Mouse (Mus musculus) heart, postnatal 36 days (tissue): ENCODE measurements around the gene Myo3b. TPM values are rescaled to one million over a fixed set of nuclear protein-coding genes. Genes with fewer than 3 reads are reported as not detected.

Experiments used
- DNase-seq, 2 experiments: peaks; one replicate each; pipeline ENCODE4 v3.0.0; 2021 to 2022
- intact Hi-C: fragments of 180-260 bp; cut with DNase I; formaldehyde crosslinking; loops from one replicate; pipeline ENCODE4 v1.15.1; 2025
- total RNA-seq, 2 experiments: library from RNA; stranded (reverse); gene quantifications; 2 replicates each; pipeline ENCODE4 v1.2.3; 2021

The Myo3b gene
- total RNA-seq, 2 experiments from 2014 or later: 0.08 TPM; not detected in 1

GRCm38 (mm10) chr2:70260646-70261195 lies 221.8 kb downstream of the Myo3b start:
- no peak for DNase-seq
- intact Hi-C loops: no loop called here

DNA sequence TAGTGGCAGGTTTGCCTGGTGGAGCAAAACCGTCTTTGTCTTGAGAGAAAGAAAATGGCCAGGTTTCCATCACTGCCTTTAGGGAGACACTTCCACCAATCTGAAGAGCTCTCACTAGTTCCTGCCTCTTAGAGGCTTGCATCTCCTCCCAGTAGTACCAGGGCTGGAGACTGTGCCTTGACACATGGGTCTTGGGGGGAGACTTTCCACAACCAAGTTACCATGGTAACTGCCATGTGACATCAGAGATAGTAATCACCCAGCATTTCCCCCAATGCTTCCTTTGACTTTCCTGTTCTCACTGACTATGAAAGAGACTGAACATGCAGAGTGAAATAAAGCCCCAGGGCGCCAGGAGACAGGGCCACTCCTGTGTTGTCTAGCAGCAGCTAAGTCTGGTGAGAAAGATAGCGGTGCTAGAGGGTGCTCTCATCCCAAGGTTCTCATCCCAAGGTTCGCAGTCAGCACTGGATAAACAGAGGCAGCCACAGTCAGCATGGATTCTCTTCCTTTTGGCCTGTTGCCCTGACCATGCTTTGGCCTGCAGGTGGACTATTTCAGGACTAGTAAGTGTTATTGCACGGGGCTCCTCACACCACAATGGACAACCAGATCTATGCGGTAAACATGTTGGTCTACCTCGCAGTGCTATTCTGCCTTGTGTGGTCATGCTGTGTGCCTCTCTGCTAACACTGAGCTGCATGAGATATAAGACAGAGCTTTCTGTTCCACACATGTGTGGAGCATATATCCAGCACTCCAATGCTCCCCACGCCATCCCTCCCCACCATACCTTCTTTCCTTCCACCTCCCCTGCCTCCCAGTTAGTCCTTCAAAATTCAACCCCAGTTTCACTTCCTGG lies 223.0 kb downstream of the Myo3b start:
- DNase-seq: no peak
- intact Hi-C loops: loop anchor here (1.0 kb wide), 1 partner anchor 9 kb away; no protein-coding TSS in a partner anchor

- no peak for DNase-seq
- intact Hi-C loops: loop anchor here (1.0 kb wide), 1 partner anchor 9 kb away; no protein-coding TSS in a partner anchor
These were observed 223.7 kb downstream of the Myo3b start for GRCm38 (mm10) chr2:70262565-70263082.

- DNase-seq: peak in 1 of 2 experiments; percentile 6
These were observed 239.7 kb downstream of the Myo3b start for GRCm38 (mm10) chr2:70278425-70279277.

GRCm38 (mm10) chr2:70284109-70284508 lies 245.2 kb downstream of the Myo3b start:
- DNase-seq: no peak
- intact Hi-C loops: no loop called here

More at GRCm38 (mm10) chr2:70278425-70279277, 239.7 kb downstream of the Myo3b start:
- intact Hi-C loops: loop anchor here (2.0 kb wide), 1 partner anchor 280 kb away; no protein-coding TSS in a partner anchor

DNA sequence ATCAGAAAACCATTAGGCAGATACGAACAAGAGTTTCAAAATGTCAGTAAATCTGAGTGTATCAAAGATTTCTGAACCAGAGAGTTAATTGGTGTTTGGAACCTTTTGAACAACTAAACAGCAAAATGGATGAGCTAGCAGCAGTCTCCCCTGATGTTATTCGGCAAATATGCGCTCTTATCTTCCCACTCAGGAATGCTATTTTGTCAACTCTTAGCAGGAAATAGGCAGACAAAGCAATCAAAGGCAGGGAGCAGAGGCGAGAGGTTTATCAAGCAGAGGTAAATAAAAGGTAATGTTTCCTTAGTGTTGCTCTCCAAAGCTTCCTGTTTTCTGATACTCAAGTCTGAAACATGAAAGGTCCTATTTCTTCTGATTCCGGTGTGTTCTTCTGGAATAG lies 252.1 kb downstream of the Myo3b start:
- no peak for DNase-seq

DNA sequence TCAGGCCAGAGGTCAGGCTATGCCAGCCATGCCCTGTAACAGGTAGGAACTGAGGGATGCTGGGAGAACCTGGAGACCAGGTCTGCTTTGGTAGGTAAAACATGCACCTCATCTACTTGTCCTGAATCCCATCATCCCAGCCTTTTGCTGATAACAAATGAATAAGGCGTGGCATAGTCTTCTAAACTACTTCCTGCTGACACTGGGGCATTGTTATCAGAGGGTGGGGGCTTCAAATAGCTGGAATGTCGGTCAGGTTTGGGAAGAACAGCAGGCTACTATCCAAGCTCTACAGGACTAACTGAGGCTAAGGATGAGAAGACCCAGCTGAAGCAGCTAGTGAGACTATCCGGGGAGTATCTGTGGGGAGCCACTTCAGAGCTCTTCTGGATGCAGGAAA lies 253.8 kb downstream of the Myo3b start:
- no peak for DNase-seq
- intact Hi-C loops: no loop called here

More for the DNA sequence above, 252.1 kb downstream of the Myo3b start:
- intact Hi-C loops: no loop called here

- intact Hi-C loops: no loop called here
- DNase-seq: no peak
These were observed 264.0 kb downstream of the Myo3b start for GRCm38 (mm10) chr2:70302905-70303304.

- intact Hi-C loops: no loop called here
- DNase-seq: no peak
These were observed 276.2 kb downstream of the Myo3b start for GRCm38 (mm10) chr2:70315125-70315524.

- intact Hi-C loops: no loop called here
- DNase-seq: no peak
These were observed 276.8 kb downstream of the Myo3b start for GRCm38 (mm10) chr2:70315734-70316133.

DNA sequence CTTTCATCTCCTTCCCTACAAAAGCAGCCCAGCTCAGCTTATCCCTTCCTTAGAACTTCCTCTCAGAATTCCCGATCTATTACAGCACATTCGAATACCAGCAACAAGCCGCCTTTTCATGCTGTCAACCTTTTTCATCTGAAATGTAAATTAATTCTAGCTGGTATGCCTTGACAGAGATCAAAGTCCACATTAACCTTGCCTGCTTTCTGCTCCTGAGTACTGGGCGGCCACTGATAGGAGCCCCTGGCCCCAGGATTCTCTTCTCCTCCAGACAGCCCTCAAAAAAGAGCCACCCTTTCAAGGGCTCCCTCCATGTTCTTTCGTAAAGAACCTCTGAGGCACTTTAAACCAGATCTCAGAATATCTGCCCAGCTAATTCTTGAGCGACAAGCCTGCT lies 278.9 kb downstream of the Myo3b start:
- DNase-seq: no peak
- intact Hi-C loops: no loop called here

- intact Hi-C loops: no loop called here
- no peak for DNase-seq
These were observed 280.1 kb downstream of the Myo3b start for GRCm38 (mm10) chr2:70318861-70319555.

- no peak for DNase-seq
- intact Hi-C loops: no loop called here
These were observed 283.8 kb downstream of the Myo3b start for GRCm38 (mm10) chr2:70322767-70323166.

DNA sequence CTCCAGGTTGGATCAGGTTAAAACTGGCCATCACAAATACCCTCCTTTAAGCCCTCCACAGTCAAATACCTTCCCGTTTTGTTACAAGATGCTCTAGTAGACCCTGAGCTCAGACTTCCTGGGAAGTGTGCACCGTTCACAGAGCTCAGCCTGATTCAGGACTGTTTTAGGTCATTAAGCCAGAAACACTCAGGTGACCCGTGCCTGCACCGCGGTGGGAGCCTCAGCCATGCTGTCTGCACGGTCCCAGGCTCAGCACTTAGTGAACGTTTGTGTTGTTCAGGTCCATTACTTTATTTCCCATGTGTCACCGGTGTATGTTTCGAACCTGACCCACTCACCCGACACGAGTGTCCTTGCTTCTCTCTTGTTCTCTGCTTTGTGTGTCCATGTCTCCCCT lies 288.7 kb downstream of the Myo3b start:
- no peak for DNase-seq
- intact Hi-C loops: no loop called here

- intact Hi-C loops: no loop called here
- no peak for DNase-seq
These were observed 294.0 kb downstream of the Myo3b start for GRCm38 (mm10) chr2:70332905-70333304.

- intact Hi-C loops: no loop called here
- peak; percentile 6 to 17 for DNase-seq
These were observed 294.6 kb downstream of the Myo3b start for GRCm38 (mm10) chr2:70333553-70333952.

- no peak for DNase-seq
- intact Hi-C loops: no loop called here
These were observed 297.6 kb downstream of the Myo3b start for GRCm38 (mm10) chr2:70336551-70336950.

DNA sequence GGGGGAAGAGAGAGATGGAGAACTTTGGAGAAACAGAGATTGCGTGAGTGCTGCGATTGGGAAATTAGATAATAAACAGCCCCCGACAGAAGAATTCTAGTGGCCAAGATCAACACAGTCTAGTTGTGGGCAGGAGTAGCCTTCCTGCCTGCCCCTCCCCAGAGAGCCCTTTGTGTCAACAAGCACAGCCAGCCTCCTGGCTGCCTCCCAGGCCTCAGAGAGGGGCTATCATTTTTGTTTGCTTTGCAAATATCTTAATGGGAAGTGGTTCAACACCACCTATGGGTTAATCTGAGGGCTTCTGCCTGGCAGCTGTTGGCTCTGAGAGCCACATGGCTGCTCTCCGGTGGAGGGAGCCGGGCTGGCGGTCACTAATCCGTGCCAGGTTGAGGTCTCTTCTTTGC lies 298.3 kb downstream of the Myo3b start:
- intact Hi-C loops: no loop called here
- peak; percentile 13 to 26 for DNase-seq

- intact Hi-C loops: no loop called here
- DNase-seq: no peak
These were observed 298.9 kb downstream of the Myo3b start for GRCm38 (mm10) chr2:70337869-70338268.

DNA sequence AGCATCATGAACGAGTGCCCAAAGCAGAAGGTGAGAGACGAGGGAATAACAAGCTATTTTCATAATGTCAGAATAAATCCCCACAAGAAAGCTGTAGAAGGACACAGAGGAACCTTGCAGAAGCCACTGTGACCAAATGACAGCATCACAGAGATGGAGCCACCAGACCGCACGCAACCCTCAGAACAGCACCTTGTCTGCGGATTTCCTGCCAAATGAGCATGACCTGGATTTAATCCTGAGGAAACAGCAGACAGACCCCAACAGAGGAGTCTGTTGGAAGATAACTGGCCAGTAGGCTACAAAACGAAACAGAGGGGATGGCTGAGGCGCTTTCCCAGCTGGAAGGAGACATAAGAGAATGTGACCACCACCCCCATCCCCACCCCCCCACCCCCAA lies 300.1 kb downstream of the Myo3b start:
- no peak for DNase-seq
- intact Hi-C loops: no loop called here
